Mouse (Mus musculus): ENCODE results near the gene Syt16. TPM values are rescaled to one million over a fixed set of nuclear protein-coding genes. Genes with fewer than 3 reads are reported as not detected.
A peak's percentile ranks its signal among the peaks of the same experiment; 100 is the strongest.

Syt16 gene
- polyA plus RNA-seq, 1 experiment from 2014 or later: 0.04 TPM

DNA sequence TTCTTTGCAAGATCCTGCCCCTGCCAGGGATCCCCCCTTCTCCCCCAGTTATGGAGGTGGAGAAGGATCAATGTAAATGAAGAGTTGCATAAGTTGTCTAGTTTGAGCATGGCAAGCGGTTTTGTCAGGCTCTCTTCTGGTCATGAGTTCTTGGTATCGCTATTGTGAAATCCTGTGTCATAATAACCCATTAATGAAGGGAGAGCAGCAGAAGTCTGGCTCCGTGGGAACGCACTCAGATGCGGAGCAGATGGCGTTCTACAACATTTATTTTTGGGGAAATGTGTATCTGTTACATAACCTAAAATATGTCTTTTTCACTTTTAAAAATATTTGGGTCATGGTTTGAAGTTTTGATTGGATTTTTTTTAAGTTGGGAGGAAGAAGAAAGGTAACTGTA is 304.1 kb downstream of the Syt16 start:
- DNase-seq (ENCODE audit: low spot score) (peak; percentile 52), ATAC-seq (peak; percentile 28; the same call in 1 of the 2 replicates)
- TF ChIP-seq CTCF (IDR thresholded peaks at IDR 0.05) (no peak), EP300 (IDR thresholded peaks at IDR 0.05) (no peak)
- H3K4me3 ChIP-seq (ENCODE audit: low read depth, low read length): no peak overlapping the region
- no peak overlapping the region for H3K9ac ChIP-seq (replicated peaks; ENCODE audit: low read depth)
- H3K4me2 ChIP-seq (replicated peaks; ENCODE audit: low read depth, low read length): no peak overlapping the region
- H3K27me3 ChIP-seq (replicated peaks; ENCODE audit: insufficient read depth, low read length): no peaks in the 10 kb centered on the region
- no peaks in the 10 kb centered on the region for H3K36me3 ChIP-seq (ENCODE audit: insufficient read depth, low read length)
- WGBS: 75% methylated on average over 6 of the region's 6 CpGs
- H3K9me3 ChIP-seq (ENCODE audit: low read length): no peaks in the 10 kb centered on the region
- no peak overlapping the region for H3K27ac ChIP-seq (ENCODE audit: low read length)
- no peaks in the 10 kb centered on the region for H3K4me1 ChIP-seq (ENCODE audit: insufficient read depth, low read depth, low read length)

DNA sequence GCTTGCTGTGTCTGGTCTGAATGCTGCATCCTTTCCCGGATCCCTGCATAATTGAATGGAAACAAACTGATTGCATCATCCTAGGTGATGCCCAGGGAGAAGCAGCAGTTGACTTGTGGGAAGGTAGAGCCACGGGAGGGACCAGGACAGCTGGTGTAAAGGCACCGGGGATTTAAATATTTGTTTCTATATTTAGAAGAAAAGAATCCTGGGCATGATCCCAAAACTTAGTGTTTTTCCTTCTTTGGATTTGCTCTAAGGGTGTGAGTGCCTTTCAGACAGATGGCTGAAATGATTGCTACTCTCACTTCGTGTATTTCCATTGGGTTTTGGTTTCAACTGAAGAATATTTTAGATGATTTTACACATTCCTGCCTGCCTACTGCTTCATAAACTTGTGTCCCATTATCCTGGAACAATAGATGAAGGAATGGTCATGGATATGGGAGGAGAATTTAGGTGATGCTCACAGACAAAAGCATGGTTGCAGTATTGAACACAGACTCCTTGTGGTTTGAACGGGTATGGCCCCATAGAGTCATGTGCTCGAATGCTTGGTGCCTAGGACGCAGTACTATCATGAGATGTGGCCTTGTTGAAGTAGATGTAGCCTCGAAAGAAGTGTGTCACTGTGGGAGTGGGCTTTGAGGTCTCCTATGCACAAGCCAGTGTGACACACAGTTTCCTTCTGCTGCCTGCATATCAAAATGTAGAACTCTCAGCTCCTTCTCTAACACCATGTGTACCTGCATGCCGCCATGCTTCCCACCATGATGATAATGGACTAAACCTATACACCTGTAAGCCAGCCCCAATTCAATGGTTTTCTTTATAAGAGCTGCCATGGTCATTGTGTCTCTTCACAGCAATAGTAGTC is 306.2 kb downstream of the Syt16 start:
- Histone ChIP-seq H3K27ac (ENCODE audit: low read length) (no peak overlapping the region), H3K4me1 (ENCODE audit: insufficient read depth, low read depth, low read length) (no peaks in the 10 kb centered on the region), H3K36me3 (ENCODE audit: insufficient read depth, low read length) (no peaks in the 10 kb centered on the region), H3K27me3 (replicated peaks; ENCODE audit: insufficient read depth, low read length) (no peaks in the 10 kb centered on the region), H3K4me3 (ENCODE audit: low read depth, low read length) (no peak overlapping the region), H3K9me3 (ENCODE audit: low read length) (no peaks in the 10 kb centered on the region), H3K9ac (replicated peaks; ENCODE audit: low read depth) (no peak overlapping the region), H3K4me2 (replicated peaks; ENCODE audit: low read depth, low read length) (no peak overlapping the region)
- ATAC-seq: no peak
- TF ChIP-seq EP300 (IDR thresholded peaks at IDR 0.05): no peak
- TF ChIP-seq CTCF (IDR thresholded peaks at IDR 0.05): no peak
- no peak for DNase-seq (ENCODE audit: low spot score)
- WGBS: 63% methylated on average over 9 of the region's 9 CpGs

GRCm38 (mm10) chr12:74312611-74313010 is 315.1 kb downstream of the Syt16 start:
- H3K27ac ChIP-seq (ENCODE audit: low read length): no peak overlapping the region
- ATAC-seq: no peak
- no peak overlapping the region for H3K4me2 ChIP-seq (replicated peaks; ENCODE audit: low read depth, low read length)
- no peak overlapping the region for H3K9ac ChIP-seq (replicated peaks; ENCODE audit: low read depth)
- TF ChIP-seq CTCF (IDR thresholded peaks at IDR 0.05) (no peak), EP300 (IDR thresholded peaks at IDR 0.05) (no peak)
- DNase-seq (ENCODE audit: low spot score): no peak
- no peaks in the 10 kb centered on the region for H3K36me3 ChIP-seq (ENCODE audit: insufficient read depth, low read length)
- WGBS: 88% methylated on average over 3 of the region's 3 CpGs
- no peaks in the 10 kb centered on the region for H3K9me3 ChIP-seq (ENCODE audit: low read length)
- no peak overlapping the region for H3K4me3 ChIP-seq (ENCODE audit: low read depth, low read length)
- no peaks in the 10 kb centered on the region for H3K4me1 ChIP-seq (ENCODE audit: insufficient read depth, low read depth, low read length)
- H3K27me3 ChIP-seq (replicated peaks; ENCODE audit: insufficient read depth, low read length): no peaks in the 10 kb centered on the region

DNA sequence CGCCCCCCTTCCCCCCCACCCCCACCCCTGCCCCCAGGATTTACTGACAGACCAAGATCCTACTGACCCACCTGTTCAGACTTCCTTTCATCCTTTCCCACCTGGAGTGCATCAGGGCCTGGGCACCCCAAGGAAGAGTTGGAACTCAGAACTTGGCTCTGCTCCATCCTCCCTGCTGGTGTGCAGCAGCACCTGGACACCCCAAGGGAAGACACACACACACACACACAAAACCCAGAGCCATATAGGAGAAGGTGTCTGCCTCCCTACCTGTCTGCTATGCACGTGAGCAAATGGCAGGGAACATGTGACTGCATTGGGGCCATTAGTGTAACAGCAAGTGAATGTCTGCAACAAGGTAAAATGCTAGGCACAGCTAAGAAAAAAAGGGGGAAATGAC is 317.8 kb downstream of the Syt16 start:
- H3K9me3 ChIP-seq (ENCODE audit: low read length): no peaks in the 10 kb centered on the region
- ATAC-seq: no peak
- WGBS: 59% methylated on average over 1 of the region's 2 CpGs

DNA sequence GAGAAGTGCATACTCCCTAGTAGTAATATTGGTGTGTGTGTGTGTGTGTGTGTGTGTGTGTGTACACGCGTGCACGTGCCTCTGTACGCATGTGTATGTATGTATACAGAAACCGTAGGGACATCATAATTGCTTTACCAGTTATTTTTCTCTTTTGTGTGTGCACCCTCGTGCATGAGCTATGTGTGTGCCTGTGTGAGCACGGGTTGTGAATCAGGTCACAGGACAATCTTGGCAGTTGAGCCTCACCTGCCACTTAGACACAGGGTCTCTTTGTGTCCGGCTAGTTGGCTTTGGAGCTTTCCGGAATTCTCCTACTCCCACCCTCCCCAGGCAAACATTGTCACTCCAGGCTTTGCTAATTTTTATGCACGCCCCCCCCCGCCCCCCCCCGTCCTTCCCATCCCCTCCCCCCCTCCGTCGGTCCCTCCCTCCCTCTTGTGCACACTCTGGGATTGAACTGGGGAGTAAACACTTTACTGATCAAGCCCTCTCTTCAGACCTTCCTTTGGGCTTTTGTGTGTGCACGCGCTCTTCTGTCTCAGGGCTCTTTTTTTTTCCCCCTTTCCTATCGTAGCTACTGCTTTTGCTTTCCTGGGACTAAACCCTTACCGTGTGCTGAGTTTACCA is 319.0 kb downstream of the Syt16 start, which contains the start of gene Gm11042:
TSS of gene Gm11042 (minus strand) at position 51 of the 630 bp plus-strand sequence.
- peak; percentile 63 for ATAC-seq
- Histone ChIP-seq H3K36me3 (ENCODE audit: insufficient read depth, low read length) (no peaks in the 10 kb centered on the region), H3K4me1 (ENCODE audit: insufficient read depth, low read depth, low read length) (no peaks in the 10 kb centered on the region), H3K9me3 (ENCODE audit: low read length) (no peaks in the 10 kb centered on the region), H3K27ac (ENCODE audit: low read length) (peak within 1 kb of the TSS; percentile 59; the same call in 1 of the 2 replicates), H3K9ac (replicated peaks; ENCODE audit: low read depth) (0 out of 2 replicates have a peak within 1 kb of the TSS, but pooled peaks have one; percentile 16), H3K27me3 (replicated peaks; ENCODE audit: insufficient read depth, low read length) (no peaks in the 10 kb centered on the region), H3K4me3 (ENCODE audit: low read depth, low read length) (peak within 1 kb of the TSS; percentile 55), H3K4me2 (replicated peaks; ENCODE audit: low read depth, low read length) (peak within 1 kb of the TSS; percentile 51)
- 34% methylated on average over 14 of the region's 18 CpGs for WGBS
- TF ChIP-seq CTCF (IDR thresholded peaks at IDR 0.05) (no peak), EP300 (IDR thresholded peaks at IDR 0.05) (no peak)
- DNase-seq (ENCODE audit: low spot score): no peak

More for the DNA sequence above, 317.8 kb downstream of the Syt16 start:
- no peaks in the 10 kb centered on the region for H3K36me3 ChIP-seq (ENCODE audit: insufficient read depth, low read length)
- H3K9ac ChIP-seq (replicated peaks; ENCODE audit: low read depth): no peak overlapping the region
- no peak overlapping the region for H3K27ac ChIP-seq (ENCODE audit: low read length)
- H3K4me2 ChIP-seq (replicated peaks; ENCODE audit: low read depth, low read length): no peak overlapping the region
- no peaks in the 10 kb centered on the region for H3K4me1 ChIP-seq (ENCODE audit: insufficient read depth, low read depth, low read length)
- no peak for DNase-seq (ENCODE audit: low spot score)
- H3K4me3 ChIP-seq (ENCODE audit: low read depth, low read length): no peak overlapping the region
- TF ChIP-seq EP300 (IDR thresholded peaks at IDR 0.05) (no peak), CTCF (IDR thresholded peaks at IDR 0.05) (no peak)
- no peaks in the 10 kb centered on the region for H3K27me3 ChIP-seq (replicated peaks; ENCODE audit: insufficient read depth, low read length)

All from lung, postnatal 0 days (tissue).